Comparison of ENCODE assay signal across 7 mouse cellular contexts in genomic region chr2:38797087-38797624, GRCm38 (mm10).
DNase-seq lines count a peak whose midpoint lies in the region; ATAC-seq lines count a peak whose summit lies in the region.

No protein-coding gene starts in this region.

- H3K27me3 ChIP-seq in forebrain, embryonic 16.5 days (replicated peaks; ENCODE audit: control insufficient read depth, insufficient read depth, low read length): no peaks in the 10 kb centered on the region
- no peaks in the 10 kb centered on the region for H3K27me3 ChIP-seq in hindbrain, embryonic 12.5 days
- no peaks in the 10 kb centered on the region for H3K27me3 ChIP-seq in midbrain, embryonic 15.5 days (replicated peaks)

- H3K9me3 ChIP-seq in forebrain, embryonic 16.5 days (ENCODE audit: control insufficient read depth, low read length): no peaks in the 10 kb centered on the region
- H3K9me3 ChIP-seq in hindbrain, embryonic 12.5 days (replicated peaks): no peaks in the 10 kb centered on the region
- no peaks in the 10 kb centered on the region for H3K9me3 ChIP-seq in midbrain, embryonic 15.5 days

- H3K4me2 ChIP-seq in forebrain, embryonic 16.5 days (ENCODE audit: low read length): no peak overlapping the region
- H3K4me2 ChIP-seq in hindbrain, embryonic 12.5 days (replicated peaks): no peak overlapping the region
- H3K4me2 ChIP-seq in midbrain, embryonic 15.5 days: no peak overlapping the region

- 6% methylated on average over 3 of the region's 3 CpGs for WGBS in forebrain, embryonic 16.5 days
- WGBS in hindbrain, embryonic 12.5 days: 11% methylated on average over 3 of the region's 3 CpGs
- 3% methylated on average over 3 of the region's 3 CpGs for WGBS in midbrain, embryonic 15.5 days

- no peaks in the 10 kb centered on the region for H3K36me3 ChIP-seq in forebrain, embryonic 16.5 days (ENCODE audit: control insufficient read depth, insufficient read depth)
- H3K36me3 ChIP-seq in hindbrain, embryonic 12.5 days: no peaks in the 10 kb centered on the region
- H3K36me3 ChIP-seq in midbrain, embryonic 15.5 days (replicated peaks): no peaks in the 10 kb centered on the region

- no peak overlapping the region for H3K27ac ChIP-seq in forebrain, embryonic 16.5 days (ENCODE audit: low read length)
- H3K27ac ChIP-seq in hindbrain, embryonic 12.5 days: no peak overlapping the region
- no peak overlapping the region for H3K27ac ChIP-seq in midbrain, embryonic 15.5 days

- H3K4me1 ChIP-seq in forebrain, embryonic 16.5 days (replicated peaks; ENCODE audit: control insufficient read depth, insufficient read depth, low read length): no peaks in the 10 kb centered on the region
- H3K4me1 ChIP-seq in hindbrain, embryonic 12.5 days: no peaks in the 10 kb centered on the region
- no peaks in the 10 kb centered on the region for H3K4me1 ChIP-seq in midbrain, embryonic 15.5 days

- peak; percentile 75 for ATAC-seq in forebrain, embryonic 16.5 days
- ATAC-seq in hindbrain, embryonic 12.5 days (ENCODE audit: low FRiP score): peak; percentile 48; the same call in 1 of the 2 replicates
- 0 out of 2 replicates have a peak, but pooled peaks have one; percentile 50 for ATAC-seq in midbrain, embryonic 15.5 days (replicated peaks)

- peak; percentile 55 for DNase-seq in R1 (ENCODE audit: low read depth, low spot score)
- peak; percentile 46 for DNase-seq in cerebellum, adult 11 months
- peak; percentile 25 to 70 for DNase-seq in left cerebral cortex, adult 9 months (ENCODE audit: low spot score in 2 of 2)
- DNase-seq in spleen, adult 18-20 months: peak; percentile 28 to 63

- no peak overlapping the region for H3K4me3 ChIP-seq in forebrain, embryonic 16.5 days (replicated peaks; ENCODE audit: low read length)
- no peak overlapping the region for H3K4me3 ChIP-seq in hindbrain, embryonic 12.5 days
- no peak overlapping the region for H3K4me3 ChIP-seq in midbrain, embryonic 15.5 days

- no peak overlapping the region for H3K9ac ChIP-seq in forebrain, embryonic 16.5 days (replicated peaks; ENCODE audit: low read depth, low read length)
- H3K9ac ChIP-seq in hindbrain, embryonic 12.5 days: no peak overlapping the region
- no peak overlapping the region for H3K9ac ChIP-seq in midbrain, embryonic 15.5 days
